Mouse (Mus musculus) heart, embryonic 10.5 days (tissue): Measurements from ENCODE around the gene Irf2bpl. TPM values are rescaled to one million over a fixed set of nuclear protein-coding genes. Genes with fewer than 3 reads are reported as not detected.

Experiments used
- DNase-seq: peaks from one replicate; pipeline ENCODE4 v3.0.0-alpha.2; 2017; ENCODE audit warnings: low spot score
- H3K27ac ChIP-seq: fragments of 300-500 bp; sonication (generic); 2 replicates; pipeline ENCODE4 v1.5.1; 2016; ENCODE audit warnings: mild to moderate bottlenecking
- H3K27me3 ChIP-seq: fragments of 300-500 bp; sonication (generic); 2 replicates; pipeline ENCODE4 v1.6.1; 2016; ENCODE audit warnings: mild to moderate bottlenecking; ENCODE audit not compliant: poor library complexity, insufficient read depth, severe bottlenecking
- H3K36me3 ChIP-seq: fragments of 300-500 bp; sonication (generic); 2 replicates; pipeline ENCODE4 v1.6.1; 2016; ENCODE audit warnings: mild to moderate bottlenecking, moderate library complexity
- H3K4me1 ChIP-seq: fragments of 300-500 bp; sonication (generic); 2 replicates; pipeline ENCODE4 v1.6.1; 2016; ENCODE audit warnings: mild to moderate bottlenecking
- H3K4me3 ChIP-seq: fragments of 300-500 bp; sonication (generic); 2 replicates; pipeline ENCODE4 v1.5.1; 2016; ENCODE audit warnings: mild to moderate bottlenecking, moderate library complexity
- H3K9me3 ChIP-seq: fragments of 300-500 bp; sonication (generic); 2 replicates; pipeline ENCODE4 v1.6.1; 2016; ENCODE audit warnings: mild to moderate bottlenecking, moderate library complexity
- WGBS: fragments of 180-500 bp; shearing (Covaris S2); methylation state at CpG from one replicate; pipeline ENCODE4 v1.1.7; 2016; 5-methylcytosine and 5-hydroxymethylcytosine counted together
- polyA plus RNA-seq: library from polyadenylated mRNA; unstranded; fragments of >200 nt; fragmentation: Nextera tagmentation; extraction: Ambion mirVana; gene quantifications from 2 replicates; pipeline ENCODE4 v1.2.1, GENCODE M21; 2016

The Irf2bpl gene
- polyA plus RNA-seq, 1 experiment from 2014 or later: 28.7 TPM

DNA sequence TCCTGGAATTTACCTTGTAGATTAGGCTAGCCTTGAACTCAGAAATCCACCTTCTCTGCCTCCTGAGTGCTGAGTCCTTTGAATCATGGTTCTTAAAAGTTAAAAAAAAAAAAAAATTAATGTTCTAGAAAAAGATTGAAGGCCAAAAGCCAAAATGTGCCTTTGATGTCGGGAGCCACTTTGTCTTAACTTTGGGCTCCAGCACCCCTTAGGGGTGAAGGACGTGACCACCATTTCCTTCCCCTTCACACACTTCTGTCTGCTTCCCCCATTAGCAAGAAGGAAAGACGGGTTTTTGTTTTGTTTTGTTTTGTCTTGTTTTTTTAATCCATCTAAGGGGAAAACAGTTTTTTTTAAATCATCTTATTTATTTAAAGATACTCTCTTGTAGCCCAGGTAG is 48.7 kb downstream of the Irf2bpl start:
- WGBS: 71% methylated on average over 3 of the region's 3 CpGs
- Histone ChIP-seq H3K27me3 (no peaks in the 10 kb centered on the region), H3K36me3 (no peaks in the 10 kb centered on the region), H3K4me1 (peaks cover 68% of the 10 kb centered on the region), H3K4me3 (no peak overlapping the region), H3K9me3 (no peaks in the 10 kb centered on the region), H3K27ac (peak overlapping the region; percentile 80)
- no peak for DNase-seq

DNA sequence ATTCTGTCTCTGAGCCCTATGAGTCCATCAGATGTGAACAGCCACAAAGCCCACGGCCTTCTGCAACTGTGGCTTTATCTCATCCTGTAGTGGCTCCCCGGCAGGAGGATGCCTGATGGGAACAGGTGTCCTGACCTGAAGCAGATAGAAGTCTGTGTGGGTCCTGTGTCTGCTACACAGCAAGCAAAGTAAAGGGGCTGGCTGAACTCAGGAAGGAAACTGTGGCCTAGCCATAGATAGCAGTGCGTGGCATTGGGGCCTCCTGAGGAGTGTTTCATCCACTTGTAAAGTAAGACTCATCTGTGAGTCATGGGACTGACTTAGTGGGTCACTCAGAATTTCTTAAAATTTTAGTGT is 50.2 kb downstream of the Irf2bpl start:
- Histone ChIP-seq H3K27ac (peak overlapping the region; percentile 96), H3K9me3 (no peaks in the 10 kb centered on the region)
- WGBS: 44% methylated on average over 3 of the region's 3 CpGs

DNA sequence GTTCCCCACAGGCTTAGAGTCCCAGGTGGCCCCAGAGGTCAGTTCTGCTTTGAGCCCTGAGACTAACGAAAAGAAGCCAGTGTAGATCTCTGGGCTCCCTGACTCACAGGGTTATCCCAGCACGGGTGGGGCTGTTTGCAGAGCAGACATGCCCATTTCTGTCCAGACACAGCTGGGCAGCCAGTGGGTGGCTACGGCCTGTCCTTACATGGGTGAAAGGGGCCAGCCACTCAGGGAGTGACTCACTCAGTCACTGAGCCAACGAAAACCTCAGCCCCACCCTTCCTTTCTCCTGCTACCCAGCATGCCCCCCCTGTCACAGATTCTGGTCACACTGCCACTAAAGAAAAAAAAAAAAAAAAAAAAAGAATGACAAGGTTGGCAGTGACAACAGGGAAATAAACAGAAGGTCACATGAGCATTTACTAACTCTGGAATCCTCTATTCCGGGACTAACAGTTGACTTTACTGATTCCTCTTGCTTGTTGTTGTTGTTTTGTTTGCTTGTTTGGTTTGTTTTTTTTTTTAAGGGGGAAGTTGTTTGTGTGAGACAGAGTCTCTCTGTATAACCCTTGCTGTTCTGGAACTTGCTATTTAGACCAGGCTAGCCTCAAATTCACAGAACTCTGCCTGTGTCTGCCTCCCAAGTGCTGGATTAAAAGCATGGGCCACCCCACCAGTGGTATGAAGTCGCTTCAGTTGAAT is 50.7 kb downstream of the Irf2bpl start:
- no peak overlapping the region for H3K4me3 ChIP-seq
- H3K27me3 ChIP-seq: no peaks in the 10 kb centered on the region
- no peaks in the 10 kb centered on the region for H3K36me3 ChIP-seq
- WGBS: 35% methylated on average over 6 of the region's 6 CpGs
- no peaks in the 10 kb centered on the region for H3K9me3 ChIP-seq
- H3K4me1 ChIP-seq: peaks cover 68% of the 10 kb centered on the region
- peak overlapping the region; percentile 96 for H3K27ac ChIP-seq
- DNase-seq: no peak

More for the DNA sequence above, 50.2 kb downstream of the Irf2bpl start:
- no peak overlapping the region for H3K4me3 ChIP-seq
- no peak for DNase-seq
- H3K27me3 ChIP-seq: no peaks in the 10 kb centered on the region
- H3K36me3 ChIP-seq: no peaks in the 10 kb centered on the region
- H3K4me1 ChIP-seq: peaks cover 72% of the 10 kb centered on the region

DNA sequence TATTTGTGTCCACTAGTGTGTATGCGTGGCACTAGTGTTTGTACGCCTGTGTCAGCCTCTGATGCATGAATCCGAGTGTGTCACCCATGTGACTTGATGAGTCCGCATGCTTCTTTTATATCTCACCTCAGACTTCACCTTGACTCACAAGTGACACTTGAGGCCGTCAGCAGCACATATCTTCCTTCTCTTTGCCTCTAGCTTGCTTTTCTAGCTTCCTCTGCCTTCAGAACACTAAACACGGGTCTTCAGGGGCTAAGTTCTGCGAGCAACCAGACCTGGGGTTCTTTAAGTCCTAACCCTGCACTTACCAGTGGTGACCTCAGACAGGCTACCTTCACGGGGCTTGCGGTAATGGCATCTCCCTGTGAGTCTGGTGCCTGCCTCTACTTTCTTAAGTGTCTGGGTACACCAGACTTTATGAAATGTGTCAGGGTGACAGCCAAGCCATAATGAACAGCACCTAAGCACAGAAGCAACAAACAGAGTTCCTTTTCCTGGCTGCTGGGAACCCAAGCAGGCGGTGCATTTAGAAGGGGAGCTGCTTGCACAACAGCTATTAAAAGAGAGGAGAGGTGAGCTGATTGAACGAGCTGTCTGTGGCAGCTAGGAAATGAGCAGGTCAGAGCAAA is 51.9 kb downstream of the Irf2bpl start:
- DNase-seq: no peak
- Histone ChIP-seq H3K27ac (peak overlapping the region; percentile 96), H3K9me3 (no peaks in the 10 kb centered on the region), H3K4me3 (peak overlapping the region; percentile 48; the same call in 1 of the 2 replicates), H3K4me1 (peaks cover 56% of the 10 kb centered on the region), H3K36me3 (no peaks in the 10 kb centered on the region), H3K27me3 (no peaks in the 10 kb centered on the region)
- 47% methylated on average over 11 of the region's 11 CpGs for WGBS

DNA sequence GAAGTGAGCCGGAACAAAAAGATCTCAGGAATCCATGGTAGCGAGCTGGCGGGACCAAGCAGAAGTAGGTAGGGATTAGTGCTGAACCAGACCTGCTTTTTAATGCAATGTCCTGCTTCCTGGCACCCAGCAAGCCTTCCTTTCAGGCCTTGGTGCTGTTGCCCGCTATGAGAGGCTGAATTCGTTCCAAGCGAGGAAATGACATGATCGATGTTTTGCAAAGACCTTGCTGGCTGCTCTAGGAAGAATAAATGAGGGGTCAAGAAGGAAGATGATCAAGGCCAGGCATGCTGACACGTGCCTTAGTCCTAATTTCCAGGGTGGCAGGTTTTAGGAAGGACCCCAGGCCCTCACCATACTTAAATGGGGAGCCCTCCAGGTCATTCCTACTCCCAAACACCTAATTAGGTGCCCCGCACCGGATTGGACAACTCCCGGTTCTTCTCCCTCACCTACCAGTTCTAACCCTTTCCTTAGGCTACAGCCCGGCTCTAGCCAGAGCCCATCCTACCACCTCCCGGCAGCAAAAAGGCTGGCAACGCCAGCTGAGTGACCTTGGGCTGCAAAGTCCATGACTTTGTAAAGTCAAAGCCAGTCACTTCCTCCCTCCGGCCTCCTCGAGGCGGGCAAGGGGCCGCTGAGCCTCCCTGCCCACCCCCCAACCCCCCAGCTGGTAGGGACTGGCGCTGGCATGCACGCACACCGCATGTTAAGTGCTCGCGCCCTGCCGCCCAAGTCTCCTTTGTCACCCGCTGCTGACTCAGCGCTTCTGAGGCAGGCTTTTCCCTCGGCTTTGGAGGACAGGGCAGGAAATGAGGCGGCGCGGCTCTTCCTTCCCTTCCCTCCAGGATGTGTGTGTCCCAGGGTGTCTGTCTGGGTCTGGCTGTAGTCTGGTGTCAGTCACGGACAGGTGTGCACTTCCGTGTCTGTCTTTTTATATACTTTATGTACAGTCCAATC is 52.7 kb downstream of the Irf2bpl start:
- no peaks in the 10 kb centered on the region for H3K9me3 ChIP-seq
- H3K36me3 ChIP-seq: no peaks in the 10 kb centered on the region
- WGBS: 27% methylated on average over 32 of the region's 32 CpGs
- DNase-seq: peak; percentile 85
- peaks cover 60% of the 10 kb centered on the region for H3K4me1 ChIP-seq
- H3K4me3 ChIP-seq: peak overlapping the region; percentile 48
- peak overlapping the region; percentile 96 for H3K27ac ChIP-seq
- no peaks in the 10 kb centered on the region for H3K27me3 ChIP-seq

Other genes starting within 250 kb of the Irf2bpl start
- gene Vash1, start 206.1 kb downstream of the Irf2bpl start, polyA plus RNA-seq: 7.7 and 9.9 TPM in 2 replicates
- 11.4 and 12.1 TPM in 2 replicates for gene Angel1, start 158.3 kb downstream of the Irf2bpl start, polyA plus RNA-seq
- gene Lrrc74a, start 150.4 kb downstream of the Irf2bpl start, polyA plus RNA-seq: not detected in 2 replicates
- 26.7 and 33.8 TPM in 2 replicates for gene Cipc, start 62.2 kb upstream of the Irf2bpl start, polyA plus RNA-seq
- not detected in 2 replicates for gene Zdhhc22, start 105.6 kb upstream of the Irf2bpl start, polyA plus RNA-seq
- gene Tmem63c, start 136.5 kb upstream of the Irf2bpl start, polyA plus RNA-seq: 0.10 TPM in 1 of 2 replicates, not detected in the other
- gene Ngb, start 217.7 kb upstream of the Irf2bpl start, polyA plus RNA-seq: 0.11 and 0.29 TPM in 2 replicates